Mouse (Mus musculus) heart, adult 11 months (tissue): ENCODE data around the gene Gm4707.
"Not testable (repeated sequence)": the region's sequence is repeated elsewhere in the genome, so short reads cannot be mapped to it uniquely, and the experiment has no call there.

Source experiments
- DNase-seq: peaks from one replicate; pipeline ENCODE4 v3.0.0; 2022

Gene Gm4707

DNA sequence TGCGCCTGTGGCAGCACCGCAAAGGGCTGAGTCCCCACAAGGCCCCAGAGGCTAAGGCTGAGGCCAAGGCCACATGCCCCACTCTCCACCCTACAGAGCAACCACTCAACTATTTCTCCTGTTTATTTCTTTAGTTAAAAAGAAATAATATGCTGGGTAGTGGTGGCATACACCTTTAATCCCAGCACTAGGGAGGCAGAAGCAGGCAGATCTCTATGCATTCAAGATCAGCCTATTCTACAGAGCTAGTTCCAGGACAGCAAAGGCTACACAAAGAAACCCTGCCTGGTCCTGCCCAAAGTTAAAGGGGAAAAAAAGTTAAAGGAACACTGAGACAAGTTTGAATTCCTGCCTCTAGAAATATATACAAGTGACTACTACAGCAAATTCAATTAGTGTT lies at the start of gene Gm4707:
Gene Gm4707 (minus strand): TSS at position 101 of the 400 bp plus-strand sequence.
- no peak for DNase-seq

DNA sequence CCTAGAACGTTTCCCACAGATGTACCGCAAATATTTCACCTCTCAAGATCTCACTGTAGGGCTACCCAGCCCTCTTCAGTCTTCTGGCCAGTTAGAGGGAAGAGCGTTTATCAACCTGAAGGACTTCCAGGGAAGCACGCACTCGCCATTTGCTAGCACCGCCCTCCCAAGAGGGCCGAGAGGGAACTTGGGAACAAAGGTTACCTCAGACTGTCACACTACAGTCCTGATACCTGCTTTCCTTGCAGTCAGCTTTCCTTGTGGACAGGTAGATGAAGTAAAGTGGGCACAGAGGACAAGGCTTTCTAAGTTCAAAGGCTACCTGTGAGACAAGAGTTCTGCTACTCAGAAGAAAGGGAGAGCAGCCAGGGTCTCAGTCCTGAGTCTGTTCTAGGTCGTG lies 47.1 kb upstream of the Gm4707 start:
- DNase-seq = peak; percentile 50

DNA sequence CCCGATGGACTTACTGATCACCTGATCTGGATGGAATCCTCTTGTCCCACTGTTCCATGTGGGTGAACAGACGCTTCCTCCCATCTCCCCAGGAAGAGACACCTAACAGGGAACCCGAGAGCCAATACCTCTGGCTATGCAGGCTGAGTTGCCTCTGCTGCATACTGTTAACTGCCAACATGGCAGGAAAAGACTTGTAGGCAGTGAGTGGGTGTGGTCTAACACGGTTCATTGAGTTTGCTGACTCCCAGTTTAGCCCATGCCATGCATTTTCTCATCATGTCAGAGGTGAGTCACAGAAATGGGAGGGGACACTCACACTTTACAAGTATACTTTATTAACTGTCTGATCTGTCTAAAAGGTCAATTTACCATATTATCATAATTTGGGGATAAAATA lies 36.1 kb upstream of the Gm4707 start:
- peak; percentile 84 for DNase-seq

DNA sequence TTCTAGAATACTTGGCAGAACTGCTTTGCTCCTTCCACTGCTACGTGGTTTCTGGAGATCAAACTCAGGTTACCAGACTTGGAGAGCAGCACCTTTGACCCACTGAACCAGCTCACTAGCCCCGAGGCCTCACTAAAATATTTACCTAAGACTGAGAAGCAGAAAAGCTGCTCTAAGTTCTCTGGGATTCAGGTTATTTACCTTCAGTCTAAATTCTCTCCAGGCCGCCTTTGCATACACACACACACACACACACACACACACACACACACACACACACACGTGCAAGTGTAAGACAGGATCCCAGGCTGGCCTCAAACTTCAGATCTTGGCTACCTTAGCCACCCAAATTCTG lies 31.6 kb upstream of the Gm4707 start:
- no peak for DNase-seq

DNA sequence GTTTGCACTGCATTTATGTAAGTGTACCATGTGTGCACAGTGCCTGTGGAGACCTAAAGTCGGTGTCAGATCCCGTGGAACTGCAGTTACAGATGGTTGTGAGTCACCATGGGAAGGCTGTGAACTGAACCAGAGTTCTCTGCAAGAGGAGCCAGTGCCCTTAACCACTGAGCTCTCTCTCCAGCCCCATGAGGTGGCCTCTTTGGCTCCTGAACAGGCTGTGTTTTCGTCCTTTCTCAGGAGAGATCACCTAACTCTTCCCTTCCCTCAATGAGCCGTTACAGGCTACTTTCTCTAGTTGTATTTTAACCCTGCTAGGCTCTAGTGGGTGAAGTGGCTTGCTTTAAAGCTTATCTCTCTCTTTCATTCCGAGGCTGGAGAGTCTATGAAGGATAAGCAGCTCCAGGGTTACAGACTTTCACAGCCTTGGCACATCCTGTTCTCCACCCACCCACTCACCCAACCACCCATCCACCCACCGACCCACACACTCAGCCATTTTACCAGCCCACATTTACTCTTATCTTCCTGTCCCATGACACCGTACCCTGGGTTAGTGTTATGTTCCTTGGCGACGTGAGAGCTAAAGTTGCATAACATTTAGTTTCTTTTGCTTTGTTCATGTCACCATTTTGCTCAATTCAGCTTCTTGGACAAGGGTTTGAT lies 31.1 kb upstream of the Gm4707 start:
- DNase-seq = no peak

DNA sequence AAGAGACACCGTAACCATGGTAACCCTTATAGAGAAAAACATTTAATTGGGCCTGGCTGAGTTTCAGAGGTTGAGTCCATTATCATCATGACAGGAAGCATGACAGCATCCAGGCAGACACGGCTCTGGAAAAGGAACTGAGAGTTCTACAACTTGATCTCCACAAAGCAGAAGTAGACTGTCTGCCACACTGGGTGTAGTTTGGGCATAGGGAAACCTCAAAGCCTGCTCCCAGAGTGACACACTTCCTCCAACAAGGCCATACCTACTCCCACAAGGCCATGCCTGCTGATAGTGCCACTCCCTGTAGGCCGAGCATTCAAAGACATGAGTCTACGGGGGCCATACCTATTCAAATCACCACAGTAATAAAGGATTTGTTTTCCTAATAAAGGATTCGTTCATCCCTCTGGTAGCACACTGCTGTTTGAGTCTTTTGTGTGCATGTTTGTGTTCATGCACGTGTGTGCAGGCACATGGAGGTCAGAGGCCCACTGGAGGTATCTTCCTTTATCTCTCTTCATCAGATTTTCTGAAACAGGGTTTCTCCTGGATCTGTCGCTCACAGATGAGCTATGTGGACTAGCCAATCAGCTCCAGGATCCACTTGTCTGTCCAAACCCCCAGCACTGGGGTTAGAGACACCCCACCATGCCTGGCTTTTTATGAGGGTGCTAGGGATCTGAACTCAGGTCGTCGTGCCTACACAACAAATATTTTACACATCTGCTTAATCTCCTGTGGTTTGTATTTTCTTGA lies 30.2 kb upstream of the Gm4707 start:
- DNase-seq = no peak

DNA sequence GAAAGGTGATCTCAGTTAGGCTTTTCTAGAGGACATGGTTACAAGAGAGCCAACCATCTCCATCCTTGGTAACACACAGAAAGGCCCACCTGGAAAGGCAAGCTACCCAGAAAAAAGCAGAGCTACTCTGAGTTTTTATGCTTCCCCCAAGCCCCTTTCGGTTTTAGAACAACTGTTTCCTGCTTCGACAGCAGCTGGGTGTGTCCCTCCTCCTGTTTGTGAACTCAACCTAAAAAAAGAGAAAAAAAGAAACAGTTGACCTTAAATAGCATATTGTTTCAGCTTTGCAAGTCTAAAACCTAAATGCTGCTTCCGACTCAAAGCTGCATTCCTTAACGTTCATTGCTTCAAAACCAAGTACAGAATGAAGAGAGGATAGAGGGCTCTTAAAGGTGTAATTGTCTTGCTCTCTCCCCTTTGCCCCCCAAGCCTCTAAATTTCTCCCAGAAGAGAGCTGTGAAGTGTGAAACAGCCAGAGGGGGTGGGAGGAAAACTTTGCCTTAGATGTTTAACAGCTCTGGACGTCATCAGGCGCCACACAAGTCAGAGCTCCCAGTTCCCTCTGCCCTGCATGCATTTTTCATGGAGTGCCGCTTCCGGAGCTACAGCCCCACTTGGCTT lies 26.6 kb upstream of the Gm4707 start:
- peak; percentile 96 for DNase-seq

DNA sequence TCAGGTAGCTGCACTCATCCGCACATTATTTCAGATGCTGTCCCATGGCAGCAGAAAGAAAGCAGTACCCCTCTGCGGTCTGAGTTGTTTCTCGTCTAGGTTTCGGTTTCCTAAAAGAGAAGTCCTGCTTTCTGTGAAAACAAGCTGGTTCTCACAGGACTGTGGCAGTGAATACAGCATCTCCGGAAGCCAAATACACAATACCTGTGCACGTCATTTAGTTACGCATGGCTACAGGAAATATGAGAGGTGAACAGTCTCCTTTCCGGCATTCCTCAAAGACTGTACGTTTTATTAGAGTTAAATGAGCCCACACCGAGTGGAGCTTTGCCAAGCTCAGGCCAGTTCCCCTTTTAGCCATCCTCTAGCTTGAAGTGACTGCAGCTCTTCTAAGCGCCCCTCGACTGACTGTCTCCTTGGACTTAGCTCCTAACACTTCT lies 26.1 kb upstream of the Gm4707 start:
- peak; percentile 95 for DNase-seq

DNA sequence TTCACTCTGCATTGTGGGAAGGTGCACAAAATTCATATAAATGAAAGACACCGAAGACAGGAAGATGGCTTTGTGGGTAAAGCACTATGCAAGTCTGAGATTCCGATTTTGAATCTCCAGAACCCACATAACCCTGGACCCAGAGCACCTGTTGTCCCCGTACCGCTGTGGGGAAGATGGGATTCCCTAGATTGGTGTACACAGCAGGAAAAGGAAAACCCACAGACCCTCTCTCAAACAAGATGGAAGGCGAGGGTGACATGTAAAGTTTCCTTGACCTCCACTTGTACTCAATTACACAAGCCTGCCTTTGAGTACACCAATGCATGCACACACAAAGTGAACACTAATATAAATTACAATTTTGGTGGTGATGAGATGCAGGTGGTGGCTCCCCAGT lies 25.0 kb upstream of the Gm4707 start:
- peak; percentile 53 for DNase-seq

DNA sequence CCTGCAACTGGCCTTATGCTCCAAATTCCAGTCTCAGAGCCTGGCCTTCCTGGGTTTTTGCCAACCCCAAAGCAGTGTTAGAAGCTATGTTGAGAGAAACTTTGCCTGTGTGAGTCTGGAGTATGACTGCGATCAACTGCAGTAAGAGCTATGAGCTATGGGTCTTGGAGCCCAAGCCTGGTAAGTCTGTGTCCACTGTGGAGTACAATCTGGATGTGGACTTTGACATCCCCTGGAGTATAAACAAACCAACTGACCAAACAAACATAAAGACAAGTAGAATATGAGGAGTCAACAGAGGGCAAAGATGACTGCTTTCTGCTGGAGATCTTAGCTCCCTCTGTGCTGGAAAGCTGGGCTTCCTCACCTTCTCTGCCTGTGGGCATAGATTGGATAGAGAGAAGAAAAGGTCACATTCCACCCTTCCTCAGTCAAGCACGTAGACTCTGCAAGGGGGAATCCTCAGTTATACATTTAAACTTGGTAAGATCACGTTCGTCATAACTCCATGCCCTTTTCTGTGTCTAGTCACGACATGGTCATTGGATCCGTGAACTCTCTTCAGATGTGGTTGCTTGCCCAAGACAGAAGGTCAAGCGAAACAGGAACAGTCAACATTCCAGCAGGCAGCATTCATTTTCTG lies 23.8 kb upstream of the Gm4707 start:
- DNase-seq = peak; percentile 74

DNA sequence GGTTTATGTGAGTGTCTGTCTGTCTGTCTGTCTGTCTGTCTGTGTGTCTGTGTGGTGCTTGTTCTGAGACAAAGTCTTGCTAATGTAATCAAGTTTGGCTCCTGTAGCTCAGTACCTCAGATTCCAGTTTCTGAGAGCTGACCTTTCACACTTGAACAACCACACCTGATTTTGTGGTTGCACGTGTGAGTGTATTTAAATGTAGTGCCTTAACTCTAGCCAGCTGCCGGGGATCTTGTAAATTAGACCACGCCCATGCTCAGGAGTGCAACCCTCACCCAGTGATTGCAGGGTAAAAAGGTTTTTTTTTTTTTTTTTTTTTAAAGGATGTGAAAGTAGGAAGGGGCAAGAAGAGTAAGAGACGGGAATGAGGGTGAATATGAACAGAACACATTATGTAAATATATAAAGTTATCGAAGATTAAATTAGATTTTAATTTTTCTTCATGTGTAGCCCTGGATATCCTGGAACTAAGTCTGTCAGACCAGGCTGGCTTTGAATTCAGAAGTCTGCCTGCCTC lies 19.7 kb upstream of the Gm4707 start:
- DNase-seq = peak; percentile 87

DNA sequence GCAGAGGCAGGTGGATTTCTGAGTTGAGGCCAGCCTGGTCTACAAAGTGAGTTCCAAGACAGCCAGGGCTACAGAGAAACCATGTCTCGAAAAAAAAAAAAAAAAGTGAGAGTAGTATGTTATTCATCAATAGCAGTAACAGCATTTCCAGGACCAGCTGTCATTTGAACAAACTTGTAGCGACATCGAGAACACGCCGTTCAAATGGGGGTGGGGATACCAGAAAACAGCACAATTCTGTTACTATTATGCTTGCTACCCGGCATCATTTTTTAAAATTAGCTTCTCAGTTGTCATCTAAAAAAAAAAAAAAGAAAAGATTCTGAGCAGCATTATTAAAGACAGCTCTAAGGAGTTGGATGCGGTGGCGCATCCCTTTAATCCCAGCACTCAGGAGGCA lies 17.8 kb upstream of the Gm4707 start:
- DNase-seq = peak; percentile 81

DNA sequence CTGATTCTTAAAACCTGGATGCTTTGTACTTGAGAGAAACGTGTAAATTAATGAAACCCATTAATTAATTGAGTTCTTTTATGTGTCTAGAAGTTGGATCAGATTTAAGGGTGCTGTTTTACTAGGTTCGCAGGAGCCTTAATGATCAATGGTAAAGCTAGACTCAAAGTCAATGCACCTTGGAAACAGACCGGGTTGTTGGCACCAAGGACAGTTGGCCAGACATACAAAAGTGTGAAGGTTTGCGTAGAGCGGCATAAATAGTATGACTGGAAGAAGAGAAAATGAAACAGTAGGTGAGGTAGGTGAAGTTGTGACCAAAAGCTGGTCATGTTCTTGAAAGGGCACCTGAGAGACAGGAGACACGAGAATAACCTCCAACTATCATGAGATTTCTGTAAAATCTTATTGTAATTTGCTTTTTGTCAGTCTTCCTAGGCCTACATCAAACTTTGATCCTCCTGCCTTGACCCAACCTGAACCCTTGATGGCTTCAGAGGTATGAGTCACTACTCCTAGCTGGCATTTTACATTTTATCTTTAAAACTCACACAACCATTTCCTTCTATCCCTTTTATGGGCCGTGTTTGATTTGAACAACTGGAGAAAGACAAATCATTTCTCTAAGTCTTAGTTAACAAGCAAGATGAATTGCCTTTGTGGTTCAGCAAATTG lies 16.8 kb upstream of the Gm4707 start:
- DNase-seq = peak; percentile 80

DNA sequence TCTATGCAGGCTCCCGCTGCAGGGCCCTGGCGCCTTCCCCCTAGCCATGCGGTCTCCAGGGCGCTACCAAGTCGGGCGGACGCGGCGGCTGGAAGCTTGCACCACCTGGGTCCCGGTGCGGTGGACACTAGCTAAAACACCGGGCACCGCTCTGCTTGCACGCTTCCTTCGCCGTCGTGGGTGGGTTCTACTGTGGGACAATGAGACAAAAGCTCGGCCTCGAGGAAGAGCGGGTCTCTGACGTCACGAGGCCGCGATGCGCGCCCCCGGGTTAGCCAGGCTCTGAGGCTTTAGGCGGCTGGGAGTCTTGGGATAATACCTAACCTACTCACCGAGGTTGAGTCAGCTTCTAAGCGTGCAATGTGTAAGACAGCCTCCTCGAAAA lies 16.0 kb upstream of the Gm4707 start:
- DNase-seq = no peak

DNA sequence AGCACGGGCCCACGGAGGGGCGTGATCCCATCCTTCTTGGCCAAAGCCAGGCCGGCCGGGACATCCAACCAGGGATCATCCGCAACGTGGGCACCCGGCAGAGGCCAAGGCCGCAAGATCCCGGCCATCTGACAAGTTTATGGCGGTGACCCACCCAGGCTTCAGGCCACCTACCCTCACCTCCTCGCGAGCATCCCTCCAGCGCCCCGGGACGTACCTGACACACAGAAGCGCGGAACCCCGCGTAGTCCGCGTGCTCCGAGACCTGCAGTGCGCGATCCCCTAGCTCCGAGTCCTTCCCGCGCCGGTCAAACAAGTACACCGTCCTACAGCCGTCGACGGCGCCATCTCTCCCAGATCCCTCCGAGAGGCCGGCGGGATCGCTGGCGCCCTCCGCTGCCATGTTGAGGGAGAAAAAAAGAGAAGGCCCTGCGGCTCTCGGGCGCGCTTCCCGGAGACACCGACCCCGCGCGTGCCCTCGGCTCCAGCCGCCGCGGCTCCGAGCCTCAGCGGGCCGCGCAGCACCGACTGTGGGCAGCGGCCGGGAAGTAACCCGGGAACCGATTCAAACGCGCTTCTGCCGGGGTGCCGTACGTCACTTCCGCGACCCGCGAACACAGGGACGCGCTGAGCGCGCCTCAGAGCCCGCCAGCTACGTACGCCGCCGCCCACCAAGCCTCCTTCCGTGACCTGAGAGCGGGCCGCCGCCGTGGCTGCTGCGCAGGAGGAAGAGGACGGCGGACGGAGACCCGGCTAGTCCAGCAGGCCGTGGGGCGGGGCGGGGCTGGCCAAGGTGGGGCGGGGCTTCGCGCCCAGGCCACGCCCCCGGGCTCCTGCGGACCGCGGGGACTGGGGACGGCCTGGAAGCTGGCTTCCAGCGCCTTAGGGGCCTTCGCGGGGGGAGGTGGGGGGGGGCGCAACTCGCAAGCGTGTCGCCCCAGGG lies 15.3 kb upstream of the Gm4707 start, which contains the start of gene Smchd1:
Gene Smchd1 (minus strand): TSS at position 582 of the 943 bp plus-strand sequence.
- peak; percentile 100 for DNase-seq

DNA sequence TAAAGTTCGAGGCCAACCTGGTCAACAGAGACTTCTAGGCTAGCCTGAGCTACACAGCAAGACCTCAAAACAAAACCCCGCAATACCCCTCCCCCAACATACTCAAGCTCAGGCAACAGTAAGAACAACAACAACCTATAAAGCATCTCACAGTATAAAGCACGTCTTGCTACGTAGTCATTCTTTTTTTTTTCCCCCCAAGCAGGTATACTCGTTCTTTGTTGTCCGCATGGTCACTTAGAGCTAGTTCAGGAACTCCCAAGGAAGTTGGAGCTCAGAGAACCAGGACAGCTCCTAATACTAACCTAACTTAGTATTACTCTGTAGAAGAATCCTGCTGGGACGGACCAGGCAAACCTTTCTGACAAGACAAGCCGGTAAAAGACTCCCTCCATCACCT lies 14.4 kb upstream of the Gm4707 start:
- peak; percentile 45 for DNase-seq

DNA sequence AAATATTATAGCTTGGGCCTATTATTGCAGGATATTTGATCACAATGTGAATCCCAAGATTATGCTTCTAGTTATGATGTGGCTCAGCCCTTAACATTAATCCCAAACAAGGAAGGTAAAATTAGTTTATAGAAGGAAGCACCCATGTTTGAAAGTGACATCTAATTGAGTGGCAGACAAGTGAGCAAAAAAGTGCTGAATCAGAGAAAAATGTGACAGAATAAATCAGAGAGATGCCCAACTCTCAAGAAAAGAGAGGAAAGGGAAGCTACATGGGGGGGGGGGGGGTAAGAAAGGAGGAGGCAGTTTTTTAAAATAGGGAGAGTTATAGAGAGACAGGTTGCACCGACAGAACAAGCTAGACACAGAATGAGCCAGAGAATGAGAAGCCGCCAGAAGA lies 11.5 kb upstream of the Gm4707 start:
- DNase-seq = peak; percentile 6

DNA sequence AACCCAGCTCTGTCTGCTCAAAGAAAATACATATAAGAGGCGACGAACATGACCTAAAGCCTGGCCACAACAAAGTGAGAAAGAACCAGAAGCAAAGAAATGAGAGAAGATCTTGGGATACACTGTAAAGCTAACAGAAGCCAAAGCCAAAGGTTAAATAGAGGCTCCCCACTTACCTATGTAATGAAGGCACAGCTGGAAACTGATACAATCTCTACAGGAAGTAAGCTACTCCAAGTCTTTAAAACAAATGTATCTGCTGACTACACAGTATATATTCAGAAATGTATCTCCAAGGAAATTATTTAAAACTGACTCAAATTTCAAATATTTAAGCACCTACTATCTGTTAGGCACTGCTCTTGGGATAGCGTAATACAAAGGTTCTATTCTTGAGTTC lies 594 bp upstream of the Gm4707 start:
- DNase-seq = peak; percentile 9

DNA sequence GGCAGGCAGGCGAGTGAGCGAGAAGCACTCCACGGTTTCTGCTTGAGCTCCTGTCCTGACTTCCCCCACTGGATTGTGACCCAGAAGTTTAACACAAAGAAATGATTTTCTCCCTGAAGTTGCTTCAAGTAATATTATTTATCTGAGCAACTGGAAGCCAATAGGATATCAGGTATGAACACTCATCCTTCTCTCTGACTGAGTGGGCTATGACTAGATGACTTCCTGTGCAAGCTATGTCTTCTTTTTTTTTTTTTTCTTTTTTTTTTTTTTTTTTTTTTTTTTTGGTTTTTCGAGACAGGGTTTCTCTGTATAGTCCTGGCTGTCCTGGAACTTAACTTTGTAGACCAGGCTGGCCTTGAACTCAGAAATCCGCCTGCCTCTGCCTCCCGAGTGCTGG lies 2.4 kb downstream of the Gm4707 start:
- not testable (repeated sequence) for DNase-seq

DNA sequence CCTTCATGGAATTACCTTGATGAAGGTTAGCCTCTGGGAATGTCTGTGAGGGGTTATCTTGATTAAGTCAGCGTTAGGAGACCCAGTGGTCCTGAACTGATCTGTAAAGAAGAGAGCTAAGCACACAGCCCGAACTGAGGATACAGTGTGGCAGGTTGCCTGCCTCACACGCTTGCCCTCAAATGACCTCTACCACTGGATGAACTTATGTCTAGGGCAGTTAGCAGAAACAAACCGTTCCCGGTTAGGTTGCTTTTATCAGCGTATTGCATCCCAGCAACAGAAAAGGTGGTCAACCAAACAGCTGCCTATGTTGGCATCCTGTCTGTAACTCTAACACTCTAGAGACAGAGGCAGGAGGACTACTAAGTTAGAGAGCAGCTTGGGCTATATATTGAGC lies 14.5 kb downstream of the Gm4707 start:
- peak; percentile 90 for DNase-seq

DNA sequence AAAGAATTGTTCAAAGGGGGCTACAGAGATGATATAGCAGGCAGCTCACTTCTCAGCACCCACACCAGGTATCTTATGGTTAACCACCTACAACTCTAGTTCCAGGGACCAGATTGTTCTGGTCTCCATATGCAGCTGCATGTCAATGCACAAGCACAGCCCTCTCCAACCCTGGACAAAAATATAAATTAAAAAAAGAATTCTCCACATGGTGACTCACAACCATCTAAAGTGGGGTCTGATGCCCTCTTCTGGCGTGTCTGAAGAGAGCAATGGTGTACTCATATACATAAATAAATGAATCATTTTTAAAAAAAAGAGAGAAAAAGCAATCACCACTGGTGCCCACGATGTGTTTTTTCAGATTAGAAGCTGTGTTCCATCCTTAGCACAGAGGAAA lies 15.0 kb downstream of the Gm4707 start:
- DNase-seq = no peak

DNA sequence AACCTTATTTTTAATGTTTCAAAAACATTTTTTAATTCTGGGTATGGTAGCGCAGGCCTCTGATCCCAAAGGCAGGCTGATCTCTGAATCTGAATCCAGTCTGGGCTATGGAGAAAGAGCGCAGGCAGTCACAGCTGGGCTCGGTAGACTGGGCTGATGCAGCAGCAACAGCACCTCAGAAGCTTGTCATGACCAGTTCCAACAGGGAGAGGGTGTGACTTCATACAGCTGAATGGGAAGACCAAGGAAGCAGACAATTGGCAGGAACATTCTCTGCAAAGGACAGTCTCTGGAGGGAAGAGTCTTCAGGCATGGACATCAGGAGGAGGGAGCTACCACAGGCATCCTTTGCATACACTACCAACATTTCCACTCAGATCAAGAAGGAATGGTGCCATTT lies 15.6 kb downstream of the Gm4707 start:
- DNase-seq = no peak
